Mouse (Mus musculus) liver, embryonic 15.5 days (tissue): Measurements from ENCODE around the gene Cemip. TPM values are rescaled to one million over a fixed set of nuclear protein-coding genes. Genes with fewer than 3 reads are reported as not detected.

Experiments used
- ATAC-seq: fragments of 200-750 bp; cut with Nextera tagmentation; 2 replicates; pipeline ENCODE4 v1.8.0; 2017; ENCODE audit warnings: moderate number of reproducible peaks, mild to moderate bottlenecking, moderate library complexity; ENCODE audit not compliant: insufficient read depth
- H3K27ac ChIP-seq: fragments of 300-500 bp; sonication (generic); replicated peaks from 2 replicates; pipeline ENCODE4 v1.5.1; 2015; ENCODE audit warnings: mild to moderate bottlenecking, inconsistent platforms
- H3K27me3 ChIP-seq: fragments of 300-500 bp; sonication (generic); 2 replicates; pipeline ENCODE4 v1.6.1; 2015; ENCODE audit warnings: mild to moderate bottlenecking, inconsistent platforms
- H3K36me3 ChIP-seq: fragments of 300-500 bp; sonication (generic); replicated peaks from 2 replicates; pipeline ENCODE4 v1.6.1; 2015; ENCODE audit warnings: moderate library complexity, mild to moderate bottlenecking, inconsistent platforms
- H3K4me1 ChIP-seq: fragments of 300-500 bp; sonication (generic); replicated peaks from 2 replicates; pipeline ENCODE4 v1.6.1; 2015; ENCODE audit warnings: inconsistent platforms
- H3K4me2 ChIP-seq: fragments of 300-500 bp; sonication (generic); 2 replicates; pipeline ENCODE4 v1.6.1; 2015; ENCODE audit warnings: moderate library complexity, mild to moderate bottlenecking, inconsistent platforms
- H3K4me3 ChIP-seq: fragments of 300-500 bp; sonication (generic); replicated peaks from 2 replicates; pipeline ENCODE4 v1.5.1; 2015; ENCODE audit warnings: mild to moderate bottlenecking, inconsistent platforms
- H3K9ac ChIP-seq: fragments of 300-500 bp; sonication (generic); 2 replicates; pipeline ENCODE4 v1.6.1; 2015; ENCODE audit warnings: moderate library complexity, mild to moderate bottlenecking, inconsistent platforms
- H3K9me3 ChIP-seq: fragments of 300-500 bp; sonication (generic); replicated peaks from 2 replicates; pipeline ENCODE4 v1.6.1; 2016; ENCODE audit warnings: inconsistent platforms
- WGBS: fragments of 180-500 bp; shearing (Covaris S2); methylation state at CpG from one replicate; pipeline ENCODE4 v1.1.7; 2015; ENCODE audit warnings: mixed read lengths; ENCODE audit not compliant: insufficient replicate concordance; 5-methylcytosine and 5-hydroxymethylcytosine counted together
- polyA plus RNA-seq: library from polyadenylated mRNA; unstranded; fragments of >200 nt; fragmentation: Nextera tagmentation; extraction: Ambion mirVana; gene quantifications from 2 replicates; pipeline ENCODE4 v1.2.1, GENCODE M21; 2015

Gene Cemip
- polyA plus RNA-seq, 1 experiment from 2014 or later = 0.02 TPM

DNA sequence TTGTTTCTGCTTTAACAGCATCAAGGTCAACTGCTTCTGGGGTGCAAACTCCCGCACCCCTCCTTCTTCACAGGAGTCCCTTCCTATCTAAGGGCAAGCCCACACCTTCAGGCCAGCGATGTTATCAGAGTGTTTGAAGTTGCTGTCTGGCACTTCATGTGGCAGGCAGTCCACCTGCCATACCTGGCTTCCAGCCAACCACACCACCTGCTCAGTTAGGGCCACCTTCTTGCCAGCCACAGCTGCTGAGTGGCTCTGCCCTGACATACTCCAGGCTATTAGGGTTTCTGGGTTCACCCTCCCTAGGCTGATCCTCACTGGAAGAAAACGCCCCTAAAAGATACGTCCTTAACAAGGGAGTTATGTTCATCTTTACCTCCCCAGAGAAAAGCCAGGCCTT lies 60.2 kb downstream of the Cemip start:
- no peaks in the 10 kb centered on the region for H3K4me1 ChIP-seq
- no peak overlapping the region for H3K9ac ChIP-seq
- H3K36me3 ChIP-seq = no peaks in the 10 kb centered on the region
- no peak overlapping the region for H3K4me2 ChIP-seq
- H3K27me3 ChIP-seq = no peaks in the 10 kb centered on the region
- H3K4me3 ChIP-seq = no peak overlapping the region
- H3K27ac ChIP-seq = no peak overlapping the region
- ATAC-seq = no peak
- WGBS = 54% methylated on average over 4 of the region's 4 CpGs
- no peaks in the 10 kb centered on the region for H3K9me3 ChIP-seq

- H3K27ac ChIP-seq = no peak overlapping the region
- no peak overlapping the region for H3K4me2 ChIP-seq
- no peak overlapping the region for H3K4me3 ChIP-seq
- no peaks in the 10 kb centered on the region for H3K9me3 ChIP-seq
- ATAC-seq = no peak
- no peaks in the 10 kb centered on the region for H3K36me3 ChIP-seq
- WGBS = 59% methylated on average over 6 of the region's 6 CpGs
- H3K9ac ChIP-seq = no peak overlapping the region
- H3K27me3 ChIP-seq = no peaks in the 10 kb centered on the region
- H3K4me1 ChIP-seq = no peaks in the 10 kb centered on the region
These were observed 62.8 kb downstream of the Cemip start for GRCm38 (mm10) chr7:84023466-84023865.

GRCm38 (mm10) chr7:84022462-84022861 lies 63.8 kb downstream of the Cemip start:
- no peaks in the 10 kb centered on the region for H3K9me3 ChIP-seq
- no peak overlapping the region for H3K9ac ChIP-seq
- ATAC-seq = no peak
- H3K4me1 ChIP-seq = no peaks in the 10 kb centered on the region
- 46% methylated on average over 3 of the region's 3 CpGs for WGBS
- no peak overlapping the region for H3K4me2 ChIP-seq
- no peak overlapping the region for H3K4me3 ChIP-seq
- no peak overlapping the region for H3K27ac ChIP-seq
- H3K27me3 ChIP-seq = no peaks in the 10 kb centered on the region
- H3K36me3 ChIP-seq = no peaks in the 10 kb centered on the region

- Histone ChIP-seq H3K9ac (no peak overlapping the region), H3K27me3 (no peaks in the 10 kb centered on the region), H3K4me3 (no peak overlapping the region), H3K36me3 (no peaks in the 10 kb centered on the region), H3K9me3 (no peaks in the 10 kb centered on the region), H3K4me2 (no peak overlapping the region), H3K4me1 (no peaks in the 10 kb centered on the region), H3K27ac (no peak overlapping the region)
- ATAC-seq = no peak
These were observed 66.9 kb downstream of the Cemip start for GRCm38 (mm10) chr7:84019381-84019780.

GRCm38 (mm10) chr7:84018291-84019266 lies 67.7 kb downstream of the Cemip start:
- 39% methylated on average over 5 of the region's 5 CpGs for WGBS
- Histone ChIP-seq H3K4me1 (no peaks in the 10 kb centered on the region), H3K27ac (no peak overlapping the region), H3K4me2 (no peak overlapping the region), H3K9me3 (no peaks in the 10 kb centered on the region), H3K36me3 (no peaks in the 10 kb centered on the region), H3K9ac (no peak overlapping the region), H3K27me3 (no peaks in the 10 kb centered on the region), H3K4me3 (no peak overlapping the region)
- no peak for ATAC-seq

DNA sequence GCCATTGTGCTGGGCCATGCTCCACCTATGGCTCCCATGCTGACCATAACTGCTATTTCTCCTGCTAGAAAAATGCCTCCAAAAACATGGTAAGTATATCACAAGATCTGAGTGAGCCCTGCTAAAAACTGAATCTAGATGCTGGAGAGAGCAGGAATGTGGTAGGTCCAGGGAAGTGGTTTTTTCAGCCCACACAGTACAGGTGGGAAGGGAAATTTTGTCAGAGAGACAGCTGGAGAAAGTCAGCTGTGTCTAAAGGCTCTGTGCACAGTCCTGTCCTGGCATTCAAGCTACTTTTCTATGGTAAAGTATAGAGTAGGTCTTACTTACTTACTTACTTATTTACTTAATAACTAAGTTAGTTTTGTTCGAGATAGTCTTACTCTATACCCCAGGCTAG lies 71.3 kb downstream of the Cemip start:
- H3K36me3 ChIP-seq = no peaks in the 10 kb centered on the region
- H3K4me3 ChIP-seq = no peak overlapping the region
- no peak for ATAC-seq
- H3K9me3 ChIP-seq = no peaks in the 10 kb centered on the region
- WGBS = 44% methylated on average over 1 of the region's 1 CpGs
- H3K27ac ChIP-seq = no peak overlapping the region
- no peak overlapping the region for H3K4me2 ChIP-seq
- no peak overlapping the region for H3K9ac ChIP-seq
- H3K4me1 ChIP-seq = no peaks in the 10 kb centered on the region
- H3K27me3 ChIP-seq = no peaks in the 10 kb centered on the region

GRCm38 (mm10) chr7:84013656-84014055 lies 72.6 kb downstream of the Cemip start:
- ATAC-seq = no peak
- H3K9ac ChIP-seq = no peak overlapping the region
- H3K27me3 ChIP-seq = no peaks in the 10 kb centered on the region
- no peaks in the 10 kb centered on the region for H3K9me3 ChIP-seq
- no peaks in the 10 kb centered on the region for H3K36me3 ChIP-seq
- H3K4me1 ChIP-seq = no peaks in the 10 kb centered on the region
- 64% methylated on average over 4 of the region's 4 CpGs for WGBS
- H3K4me2 ChIP-seq = no peak overlapping the region
- H3K4me3 ChIP-seq = no peak overlapping the region
- H3K27ac ChIP-seq = no peak overlapping the region

- 51% methylated on average over 6 of the region's 6 CpGs for WGBS
- no peak for ATAC-seq
These were observed 81.9 kb downstream of the Cemip start for GRCm38 (mm10) chr7:84004357-84004756.

DNA sequence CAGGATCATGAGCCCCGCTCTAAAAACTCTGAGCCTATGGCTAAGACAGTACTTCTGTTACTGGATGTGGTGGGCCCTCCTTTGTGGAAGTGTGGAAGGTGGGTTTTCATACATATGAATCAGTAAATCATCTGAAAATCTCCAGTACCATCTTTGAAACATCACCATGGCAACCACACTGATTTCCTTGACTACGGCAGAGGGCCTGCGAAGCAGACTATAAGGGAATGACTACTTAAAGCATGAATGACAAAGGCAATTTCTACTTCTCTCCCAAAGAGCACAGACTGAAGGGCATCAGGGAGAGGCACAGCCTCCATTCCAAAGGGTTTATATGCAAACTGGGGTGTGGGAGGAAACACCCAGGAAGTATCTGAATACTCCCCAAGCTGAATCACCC lies 84.8 kb downstream of the Cemip start:
- H3K27ac ChIP-seq = no peak overlapping the region
- H3K36me3 ChIP-seq = no peaks in the 10 kb centered on the region
- ATAC-seq = no peak
- H3K4me1 ChIP-seq = no peaks in the 10 kb centered on the region
- no peak overlapping the region for H3K9ac ChIP-seq
- no peaks in the 10 kb centered on the region for H3K9me3 ChIP-seq
- WGBS = 75% methylated on average over 3 of the region's 3 CpGs
- H3K4me3 ChIP-seq = no peak overlapping the region
- H3K4me2 ChIP-seq = no peak overlapping the region
- H3K27me3 ChIP-seq = no peaks in the 10 kb centered on the region

More at GRCm38 (mm10) chr7:84004357-84004756, 81.9 kb downstream of the Cemip start:
- Histone ChIP-seq H3K9ac (no peak overlapping the region), H3K36me3 (no peaks in the 10 kb centered on the region), H3K9me3 (no peaks in the 10 kb centered on the region), H3K4me2 (no peak overlapping the region), H3K4me1 (no peaks in the 10 kb centered on the region), H3K4me3 (no peak overlapping the region), H3K27ac (no peak overlapping the region), H3K27me3 (no peaks in the 10 kb centered on the region)

DNA sequence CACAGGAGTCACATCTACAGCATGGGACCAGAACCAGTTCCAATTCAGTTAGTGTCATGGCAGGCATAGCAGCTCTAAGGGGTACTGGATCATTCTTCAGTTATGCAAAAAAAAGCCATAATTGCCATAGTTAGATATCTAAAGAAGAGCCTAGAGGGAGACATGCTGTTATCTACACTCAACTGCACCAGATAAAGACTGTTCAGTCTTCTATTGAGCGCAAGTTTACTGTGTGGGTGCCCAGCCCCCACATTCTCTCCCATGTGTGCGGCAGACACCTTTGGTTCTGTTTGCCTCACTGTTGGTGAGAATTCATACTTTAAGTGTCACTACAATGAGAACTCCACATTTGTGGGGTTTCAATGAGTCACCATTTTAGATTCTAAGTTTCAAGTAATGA lies 85.6 kb downstream of the Cemip start:
- Histone ChIP-seq H3K9me3 (no peaks in the 10 kb centered on the region), H3K36me3 (no peaks in the 10 kb centered on the region), H3K4me1 (no peaks in the 10 kb centered on the region), H3K4me3 (no peak overlapping the region), H3K4me2 (no peak overlapping the region), H3K9ac (no peak overlapping the region), H3K27me3 (no peaks in the 10 kb centered on the region), H3K27ac (no peak overlapping the region)
- WGBS = 42% methylated on average over 2 of the region's 2 CpGs
- no peak for ATAC-seq

DNA sequence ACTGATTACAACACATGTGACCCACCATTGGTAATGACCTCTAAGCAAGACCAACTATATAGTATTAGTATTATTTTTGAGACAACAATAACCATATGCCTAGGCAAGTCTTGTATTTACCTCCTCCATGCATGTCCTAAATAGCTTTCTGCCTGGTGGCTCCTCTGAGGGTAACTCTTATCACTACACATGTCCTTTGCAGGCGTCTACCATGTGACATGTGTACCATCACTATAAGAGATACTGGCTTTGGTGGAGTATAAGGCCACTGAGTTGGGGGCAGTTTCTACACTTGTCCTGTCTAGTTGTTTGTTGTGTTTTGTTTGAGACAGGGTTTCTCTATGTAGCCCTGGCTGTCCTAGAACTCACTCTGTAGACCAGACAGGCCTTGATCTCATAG lies 86.7 kb downstream of the Cemip start:
- H3K4me1 ChIP-seq = no peaks in the 10 kb centered on the region
- no peaks in the 10 kb centered on the region for H3K36me3 ChIP-seq
- H3K4me3 ChIP-seq = no peak overlapping the region
- 26% methylated on average over 1 of the region's 1 CpGs for WGBS
- H3K9me3 ChIP-seq = no peaks in the 10 kb centered on the region
- H3K4me2 ChIP-seq = no peak overlapping the region
- H3K27ac ChIP-seq = no peak overlapping the region
- peak; percentile 51 for ATAC-seq
- H3K27me3 ChIP-seq = no peaks in the 10 kb centered on the region
- H3K9ac ChIP-seq = no peak overlapping the region

DNA sequence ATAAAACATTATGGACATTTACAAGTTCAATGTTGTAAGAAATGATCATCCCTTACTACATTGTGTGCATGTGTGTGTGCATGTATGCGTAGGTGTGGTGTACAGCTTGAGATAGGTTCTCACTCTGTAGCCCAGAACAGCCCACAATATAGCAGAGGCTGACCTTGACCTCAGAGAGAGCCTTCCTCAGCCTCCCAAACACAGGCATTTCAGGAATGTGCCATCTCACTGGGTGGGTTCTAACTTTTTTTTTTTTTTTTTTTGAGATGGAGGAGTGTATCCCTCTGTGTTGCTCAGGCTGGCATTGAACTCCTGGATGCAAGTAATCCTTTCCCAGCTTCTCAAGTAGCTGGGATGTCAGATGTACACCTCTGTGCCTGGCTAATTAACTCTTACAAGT lies 92.0 kb downstream of the Cemip start:
- H3K27ac ChIP-seq = no peak overlapping the region
- H3K9ac ChIP-seq = no peak overlapping the region
- no peak for ATAC-seq
- no peaks in the 10 kb centered on the region for H3K9me3 ChIP-seq
- H3K27me3 ChIP-seq = no peaks in the 10 kb centered on the region
- H3K36me3 ChIP-seq = no peaks in the 10 kb centered on the region
- H3K4me1 ChIP-seq = no peaks in the 10 kb centered on the region
- no peak overlapping the region for H3K4me2 ChIP-seq
- no peak overlapping the region for H3K4me3 ChIP-seq
- 58% methylated on average over 1 of the region's 1 CpGs for WGBS
